Mouse (Mus musculus): ENCODE measurements around the gene Hinfp. TPM values are rescaled to one million over a fixed set of nuclear protein-coding genes. Genes with fewer than 3 reads are reported as not detected.
A peak's percentile ranks its signal among the peaks of the same experiment; 100 is the strongest.

Hinfp gene
- total RNA-seq, 2 experiments from 2014 or later = 17.3 to 24.4 TPM

GRCm38 (mm10) chr9:44259014-44259413 is 46.5 kb downstream of the Hinfp start:
- no peak for DNase-seq

GRCm38 (mm10) chr9:44256213-44256612 is 49.3 kb downstream of the Hinfp start:
- no peak for DNase-seq

DNA sequence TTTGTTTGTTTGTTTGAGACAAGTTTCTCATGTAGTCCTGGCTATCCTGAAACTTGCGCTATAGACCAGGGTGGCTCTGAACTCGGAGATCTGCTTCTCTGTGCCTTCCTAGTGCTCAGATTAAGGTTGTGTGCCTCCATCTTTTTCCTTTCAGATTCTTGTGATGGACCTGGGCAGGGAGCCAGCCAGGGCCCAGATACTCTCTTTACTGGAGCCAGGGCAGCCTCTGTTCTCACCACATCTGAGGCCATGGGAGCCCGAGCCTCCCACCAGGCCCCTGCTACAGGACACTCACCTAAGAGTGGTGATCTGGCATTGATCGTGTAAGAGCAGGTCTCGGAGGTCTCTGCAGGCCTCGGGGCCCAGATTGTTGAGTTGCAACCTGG is 50.3 kb downstream of the Hinfp start:
- DNase-seq = no peak

DNA sequence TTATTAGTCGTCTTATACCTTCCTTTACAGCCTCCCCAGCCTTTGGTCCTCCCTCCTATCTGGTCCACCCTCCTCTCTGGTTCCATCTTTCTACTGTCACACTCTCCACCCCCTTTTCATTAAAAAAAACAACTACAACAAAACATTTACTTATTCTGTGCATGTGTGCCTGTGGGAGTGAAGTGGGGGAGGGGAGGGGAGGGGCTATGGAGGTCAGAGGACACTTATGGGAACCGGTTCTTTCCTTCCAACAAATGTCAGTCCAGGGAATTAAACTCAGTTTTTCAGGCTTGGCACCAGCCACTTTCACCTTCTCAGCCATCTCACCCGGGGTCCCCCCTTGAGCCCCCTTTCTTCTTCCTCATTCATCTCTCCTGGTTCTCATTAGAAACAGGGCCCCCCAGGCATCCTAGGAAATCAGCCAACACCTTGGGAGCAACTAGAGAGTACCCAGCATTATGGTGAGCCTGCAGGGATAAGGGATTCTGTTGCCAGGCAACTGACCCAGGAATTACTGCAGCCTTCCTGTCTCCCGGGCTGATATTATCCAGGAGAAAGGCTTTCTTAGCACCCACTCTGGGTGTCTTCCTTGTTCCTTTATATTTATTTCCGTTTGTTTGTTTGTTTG is 50.8 kb downstream of the Hinfp start:
- no peak for DNase-seq

- DNase-seq = no peak
Measured at GRCm38 (mm10) chr9:44253441-44253840, 52.0 kb downstream of the Hinfp start.

- DNase-seq = no peak
Measured at GRCm38 (mm10) chr9:44251314-44251713, 54.2 kb downstream of the Hinfp start, which contains the start of gene Pdzd3. Gene Pdzd3, minus strand, starts transcription at chr9:44251471.

DNA sequence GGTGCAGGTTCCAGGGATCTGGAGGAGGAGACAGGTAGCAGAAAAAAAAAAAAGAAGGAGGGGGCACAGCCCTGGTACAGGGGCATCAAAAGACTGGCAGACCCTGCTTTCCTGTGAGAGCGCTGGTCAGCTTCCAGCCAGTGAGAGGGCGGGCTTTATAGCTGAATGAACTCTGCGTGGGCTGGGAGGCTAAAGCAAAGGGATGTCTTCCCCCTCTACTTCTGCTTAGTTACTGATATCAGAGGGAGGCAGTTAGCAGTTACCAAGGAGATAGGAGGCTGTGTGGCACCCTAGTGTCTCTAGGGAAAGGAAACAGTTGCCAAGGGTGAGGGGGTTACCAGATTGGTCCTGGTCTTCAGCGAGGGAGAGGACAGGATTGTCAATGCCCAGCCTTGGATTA is 55.0 kb downstream of the Hinfp start:
- no peak for DNase-seq

DNA sequence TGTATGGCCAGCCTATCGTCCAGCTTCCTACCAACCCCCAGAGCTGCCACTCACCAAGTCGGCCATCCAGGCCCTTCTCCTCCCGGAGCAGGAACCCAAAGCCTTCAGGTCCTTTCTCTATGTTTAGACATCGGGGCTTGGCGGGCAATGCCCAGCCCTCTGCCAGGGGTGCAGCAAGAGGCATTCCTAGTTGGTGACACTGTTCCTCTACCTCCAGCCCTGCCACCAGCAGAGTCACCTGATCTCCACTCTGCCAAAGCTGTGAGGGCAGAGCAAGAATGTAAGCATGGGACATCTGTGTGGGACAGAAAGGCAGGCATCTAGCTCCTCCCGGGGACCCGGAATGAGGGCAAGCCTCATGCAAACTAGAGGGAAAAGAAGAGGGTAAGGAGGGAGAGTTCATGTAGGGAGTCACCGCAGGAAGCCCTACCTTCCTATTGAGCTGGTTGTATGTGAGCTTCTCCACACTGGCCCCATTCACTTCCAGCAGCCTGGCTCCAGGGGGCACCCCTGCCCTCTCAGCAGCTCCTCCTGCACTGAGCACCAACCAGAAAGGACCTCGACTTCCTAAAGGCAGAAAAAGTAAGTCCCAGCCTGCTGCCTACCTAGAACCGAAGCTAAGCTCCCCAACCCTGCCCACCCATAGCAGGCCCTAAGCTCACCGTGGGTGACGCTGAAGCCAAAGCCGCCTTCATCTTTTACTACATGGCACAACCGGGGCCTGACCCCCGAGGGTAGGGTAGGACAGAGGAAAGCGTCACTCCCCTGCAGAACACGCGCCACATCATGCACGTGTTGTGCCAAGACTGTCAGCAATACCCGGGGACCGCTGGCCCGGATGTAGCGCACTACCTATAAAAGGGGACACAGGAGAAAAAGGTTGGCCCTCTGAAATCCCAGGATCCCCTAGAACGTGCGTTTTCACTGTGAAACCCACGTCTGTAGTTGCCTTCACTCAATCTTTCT is 56.0 kb downstream of the Hinfp start:
- peak; percentile 81 for DNase-seq

- DNase-seq = no peak
Measured at GRCm38 (mm10) chr9:44247907-44248306, 57.6 kb downstream of the Hinfp start.

DNA sequence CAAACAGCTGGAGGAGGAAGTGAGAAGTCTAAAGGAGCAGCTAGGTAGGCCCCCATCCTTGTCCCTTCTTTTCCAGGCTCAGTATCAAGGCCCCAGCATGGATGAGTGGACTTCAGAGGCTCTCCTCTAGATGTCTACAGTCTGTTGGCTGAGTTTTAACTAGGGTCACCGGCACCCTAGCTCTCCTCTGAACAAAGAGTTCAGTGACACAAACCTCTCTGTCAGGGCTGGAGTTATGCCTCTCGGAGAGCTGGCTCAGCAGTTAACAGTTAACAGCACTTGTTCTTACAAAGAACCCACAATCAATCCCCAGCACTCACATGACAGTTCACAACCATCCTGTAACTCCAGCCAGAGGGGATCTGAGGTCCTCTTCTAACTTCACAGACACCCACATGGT is 61.9 kb downstream of the Hinfp start:
- no peak for DNase-seq

Small RNAs within 50 kb of the gene (microRNA-seq; reads per million reads assigned to microRNA genes)
- not detected for gene Gm44335

Other genes starting within 250 kb of the Hinfp start
- gene Usp2, start 238.7 kb downstream of the Hinfp start, total RNA-seq (2021) = 10 to 100 TPM; 36.4 to 52.2 TPM
- gene Mfrp, start 203.9 kb downstream of the Hinfp start, total RNA-seq (2021) = under 1 TPM in 1 of 2 experiments, not detected in 1; 0.30 TPM
- 10 to 100 TPM; 16.7 to 21.9 TPM for gene C1qtnf5, start 198.4 kb downstream of the Hinfp start, total RNA-seq (2021)
- gene Gm49380, start 192.2 kb downstream of the Hinfp start, total RNA-seq (2021) = under 1 TPM in 1 of 2 experiments, not detected in 1; 0.51 TPM
- 10 to 100 TPM; 29.3 to 35.5 TPM for gene Rnf26, start 192.2 kb downstream of the Hinfp start, total RNA-seq (2021)
- 100 to 1,000 TPM in 1 of 2 experiments, 10 to 100 TPM in 1; 85.0 to 114 TPM for gene Mcam, start 171.2 kb downstream of the Hinfp start, total RNA-seq (2021)
- gene Cbl, start 71.6 kb downstream of the Hinfp start, total RNA-seq (2021) = 10 to 100 TPM; 28.2 to 32.4 TPM
- gene Ccdc153, start 65.0 kb downstream of the Hinfp start, total RNA-seq (2021) = 1 to 10 TPM; 1.5 to 1.6 TPM
- gene Pdzd3, start 54.2 kb downstream of the Hinfp start, total RNA-seq (2021) = under 1 TPM in 1 of 2 experiments, not detected in 1; 0.48 TPM
- gene Nlrx1, start 37.1 kb downstream of the Hinfp start, total RNA-seq (2021) = 10 to 100 TPM; 23.1 to 30.6 TPM
- gene Abcg4, start 17.1 kb downstream of the Hinfp start, total RNA-seq (2021) = 10 to 100 TPM; 15.0 to 23.1 TPM
- gene C2cd2l, start 14.6 kb upstream of the Hinfp start, total RNA-seq (2021) = 10 to 100 TPM; 19.3 to 25.1 TPM
- gene Dpagt1, start 20.3 kb upstream of the Hinfp start, total RNA-seq (2021) = 10 to 100 TPM; 25.2 to 27.7 TPM
- gene H2afx, start 29.0 kb upstream of the Hinfp start, total RNA-seq (2021) = 10 to 100 TPM; 87.2 to 99.6 TPM
- gene Hmbs, start 38.6 kb upstream of the Hinfp start, total RNA-seq (2021) = 100 to 1,000 TPM in 1 of 2 experiments, 10 to 100 TPM in 1; 86.7 to 101 TPM
- gene Vps11, start 56.0 kb upstream of the Hinfp start, total RNA-seq (2021) = 10 to 100 TPM; 42.3 to 47.3 TPM
- 100 to 1,000 TPM in 1 of 2 experiments, 10 to 100 TPM in 1; 97.2 to 121 TPM for gene Hyou1, start 73.8 kb upstream of the Hinfp start, total RNA-seq (2021)
- gene Slc37a4, start 91.2 kb upstream of the Hinfp start, total RNA-seq (2021) = 10 to 100 TPM; 30.6 to 44.8 TPM
- 1,000 to 10,000 TPM; 1,303 to 1,311 TPM for gene Rps25, start 101.5 kb upstream of the Hinfp start, total RNA-seq (2021)
- gene Trappc4, start 101.9 kb upstream of the Hinfp start, total RNA-seq (2021) = 10 to 100 TPM; 65.4 to 70.9 TPM
- gene Ccdc84, start 112.9 kb upstream of the Hinfp start, total RNA-seq (2021) = 10 to 100 TPM; 15.4 to 20.7 TPM
- gene Foxr1, start 135.5 kb upstream of the Hinfp start, total RNA-seq (2021) = not detected
- not detected for gene Upk2, start 149.3 kb upstream of the Hinfp start, total RNA-seq (2021)
- gene Bcl9l, start 177.2 kb upstream of the Hinfp start, total RNA-seq (2021) = 10 to 100 TPM; 64.6 to 72.6 TPM